ENCODE assay signal across 9 mouse cellular contexts in genomic region chr7:29910252-29910651, GRCm38 (mm10). TPM values are rescaled to one million over a fixed set of nuclear protein-coding genes. Genes with fewer than 3 reads are reported as not detected.
A peak's percentile ranks its signal among the peaks of the same experiment; 100 is the strongest.
DNase-seq lines count a peak whose midpoint lies in the region; ATAC-seq and TF ChIP-seq lines count a peak whose summit lies in the region.
"Had no signal": no experiment of that assay in that cellular context is flagged by ENCODE, and none has a peak within 500 bp of the region (broad histone marks: within the 10 kb centered on the region; RNA-seq: fewer than 3 reads in every experiment).

No protein-coding gene starts in this region.

- WGBS in forebrain, embryonic 14.5 days: 59% methylated on average over 2 of the region's 2 CpGs
- WGBS in forebrain, embryonic 12.5 days: 60% methylated on average over 2 of the region's 2 CpGs
- WGBS in hindbrain, postnatal 0 days: 48% methylated on average over 2 of the region's 2 CpGs
- 58% methylated on average over 2 of the region's 2 CpGs for WGBS in neural tube, embryonic 14.5 days

- no peaks in the 10 kb centered on the region; the same call in 1 of the 2 replicates for H3K9me3 ChIP-seq in forebrain, embryonic 14.5 days (replicated peaks; ENCODE audit: control insufficient read depth, low read length)
- H3K9me3 ChIP-seq in forebrain, embryonic 12.5 days: no peaks in the 10 kb centered on the region
- no peaks in the 10 kb centered on the region for H3K9me3 ChIP-seq in hindbrain, postnatal 0 days (ENCODE audit: low read length)
- no peaks in the 10 kb centered on the region for H3K9me3 ChIP-seq in neural tube, embryonic 14.5 days (ENCODE audit: control insufficient read depth, low read length)

- no peaks in the 10 kb centered on the region for H3K27me3 ChIP-seq in forebrain, embryonic 14.5 days (replicated peaks; ENCODE audit: control insufficient read depth, insufficient read depth, low read length)
- H3K27me3 ChIP-seq in forebrain, embryonic 12.5 days: no peaks in the 10 kb centered on the region
- no peaks in the 10 kb centered on the region for H3K27me3 ChIP-seq in hindbrain, postnatal 0 days (ENCODE audit: insufficient read depth, low read length)
- no peaks in the 10 kb centered on the region for H3K27me3 ChIP-seq in neural tube, embryonic 14.5 days (ENCODE audit: control insufficient read depth, insufficient read depth, low read length)

- TF ChIP-seq CTCF in hindbrain, postnatal 0 days (IDR thresholded peaks at IDR 0.05; ENCODE audit: low read depth): no peak

- no peak for DNase-seq in forebrain, embryonic 14.5 days (ENCODE audit: low spot score)
- peak; percentile 4 for DNase-seq in lung, postnatal 10 days
- DNase-seq in lung, adult 18-20 months: no peak
- peak; percentile 41 for DNase-seq in hindbrain, postnatal 0 days (ENCODE audit: low spot score)
- no peak for DNase-seq in thymus, postnatal 10 days (ENCODE audit: low spot score in 2 of 2)
- no peak for DNase-seq in testis, postnatal 14 days (ENCODE audit: low spot score)
- DNase-seq: kidney, postnatal 14 days had no signal

- no peak overlapping the region for H3K4me3 ChIP-seq in forebrain, embryonic 14.5 days (ENCODE audit: low read depth, low read length)
- no peak overlapping the region for H3K4me3 ChIP-seq in forebrain, embryonic 12.5 days (replicated peaks)
- H3K4me3 ChIP-seq in hindbrain, postnatal 0 days (ENCODE audit: low read length): no peak overlapping the region
- no peak overlapping the region for H3K4me3 ChIP-seq in neural tube, embryonic 14.5 days (ENCODE audit: low read depth, low read length)

- H3K4me2 ChIP-seq in forebrain, embryonic 14.5 days (ENCODE audit: low read length): no peak overlapping the region; the same call in 1 of the 2 replicates
- H3K4me2 ChIP-seq in forebrain, embryonic 12.5 days: no peak overlapping the region
- H3K4me2 ChIP-seq in hindbrain, postnatal 0 days (ENCODE audit: low read depth, low read length): no peak overlapping the region
- peak overlapping the region; percentile 67; the same call in 1 of the 2 replicates for H3K4me2 ChIP-seq in neural tube, embryonic 14.5 days (ENCODE audit: low read depth, low read length)

- H3K27ac ChIP-seq in forebrain, embryonic 14.5 days (ENCODE audit: low read depth, low read length): no peak overlapping the region
- H3K27ac ChIP-seq in forebrain, embryonic 12.5 days: no peak overlapping the region
- no peak overlapping the region for H3K27ac ChIP-seq in hindbrain, postnatal 0 days
- H3K27ac ChIP-seq in neural tube, embryonic 14.5 days (ENCODE audit: low read depth, low read length): no peak overlapping the region

- peaks cover 15% of the 10 kb centered on the region for H3K4me1 ChIP-seq in forebrain, embryonic 14.5 days (ENCODE audit: control insufficient read depth, insufficient read depth, low read length)
- peaks cover 25% of the 10 kb centered on the region for H3K4me1 ChIP-seq in forebrain, embryonic 12.5 days
- H3K4me1 ChIP-seq in hindbrain, postnatal 0 days (ENCODE audit: insufficient read depth, low read length): no peaks in the 10 kb centered on the region; the same call in 1 of the 2 replicates
- peaks cover 13% of the 10 kb centered on the region for H3K4me1 ChIP-seq in neural tube, embryonic 14.5 days (ENCODE audit: control insufficient read depth, insufficient read depth, low read length)

- no peak for ATAC-seq in forebrain, embryonic 14.5 days
- ATAC-seq in forebrain, embryonic 12.5 days (ENCODE audit: low FRiP score): no peak
- ATAC-seq in hindbrain, postnatal 0 days: no peak
- ATAC-seq in neural tube, embryonic 14.5 days (ENCODE audit: low read depth): no peak

- peak overlapping the region; percentile 22; the same call in 1 of the 2 replicates for H3K9ac ChIP-seq in forebrain, embryonic 14.5 days (ENCODE audit: low read length)
- H3K9ac ChIP-seq in forebrain, embryonic 12.5 days: no peak overlapping the region
- no peak overlapping the region for H3K9ac ChIP-seq in hindbrain, postnatal 0 days (replicated peaks; ENCODE audit: low read length)
- H3K9ac ChIP-seq in neural tube, embryonic 14.5 days (replicated peaks; ENCODE audit: low read depth, low read length): no peak overlapping the region

- H3K36me3 ChIP-seq in forebrain, embryonic 14.5 days (ENCODE audit: control insufficient read depth, insufficient read depth, low read length): peaks cover 41% of the 10 kb centered on the region
- peaks cover 36% of the 10 kb centered on the region for H3K36me3 ChIP-seq in forebrain, embryonic 12.5 days (replicated peaks)
- peaks cover 31% of the 10 kb centered on the region for H3K36me3 ChIP-seq in hindbrain, postnatal 0 days (ENCODE audit: insufficient read depth, low read length)
- H3K36me3 ChIP-seq in neural tube, embryonic 14.5 days (ENCODE audit: control insufficient read depth, insufficient read depth, low read length): peaks cover 23% of the 10 kb centered on the region

RNA-seq across cellular contexts. Expression of gene Zfp383, which starts 2.2 kb away (rescaled TPM):
- 9.9 and 10.5 TPM in 2 replicates for polyA plus RNA-seq in forebrain, embryonic 14.5 days (2014; fragmentation: Nextera tagmentation; extraction: Ambion mirVana)
- 6.6 and 7.6 TPM in 2 replicates for polyA plus RNA-seq in forebrain, embryonic 12.5 days (2016; fragmentation: Nextera tagmentation; extraction: Ambion mirVana)
- total RNA-seq in hindbrain, postnatal 0 days (2014; rRNA removed): 5.8 and 6.6 TPM in 2 replicates
- 4.1 and 4.8 TPM in 2 replicates for polyA plus RNA-seq in hindbrain, postnatal 0 days (2015; fragmentation: Nextera tagmentation; extraction: Ambion mirVana)
- polyA plus RNA-seq in neural tube, embryonic 14.5 days (2014; fragmentation: Nextera tagmentation; extraction: Ambion mirVana): 7.7 and 9.7 TPM in 2 replicates

RNA-seq across cellular contexts. Expression of gene Zfp27, which starts 3.9 kb away (rescaled TPM):
- polyA plus RNA-seq in forebrain, embryonic 14.5 days (2014; fragmentation: Nextera tagmentation; extraction: Ambion mirVana): 19.2 and 20.5 TPM in 2 replicates
- 13.4 and 15.1 TPM in 2 replicates for polyA plus RNA-seq in forebrain, embryonic 12.5 days (2016; fragmentation: Nextera tagmentation; extraction: Ambion mirVana)
- 16.1 and 16.8 TPM in 2 replicates for total RNA-seq in hindbrain, postnatal 0 days (2014; rRNA removed)
- polyA plus RNA-seq in hindbrain, postnatal 0 days (2015; fragmentation: Nextera tagmentation; extraction: Ambion mirVana): 6.9 and 7.8 TPM in 2 replicates
- 17.0 and 19.5 TPM in 2 replicates for polyA plus RNA-seq in neural tube, embryonic 14.5 days (2014; fragmentation: Nextera tagmentation; extraction: Ambion mirVana)

RNA-seq across cellular contexts. Expression of gene Zfp74, which starts 43.6 kb away (rescaled TPM):
- 9.2 and 15.7 TPM in 2 replicates for polyA plus RNA-seq in forebrain, embryonic 14.5 days (2014; fragmentation: Nextera tagmentation; extraction: Ambion mirVana)
- polyA plus RNA-seq in forebrain, embryonic 12.5 days (2016; fragmentation: Nextera tagmentation; extraction: Ambion mirVana): 15.4 and 16.5 TPM in 2 replicates
- total RNA-seq in hindbrain, postnatal 0 days (2014; rRNA removed): 7.9 and 10.1 TPM in 2 replicates
- 13.1 and 14.6 TPM in 2 replicates for polyA plus RNA-seq in hindbrain, postnatal 0 days (2015; fragmentation: Nextera tagmentation; extraction: Ambion mirVana)
- polyA plus RNA-seq in neural tube, embryonic 14.5 days (2014; fragmentation: Nextera tagmentation; extraction: Ambion mirVana): 21.2 and 25.3 TPM in 2 replicates

RNA-seq across cellular contexts. Expression of gene Zfp420, which starts 50.5 kb away (rescaled TPM):
- polyA plus RNA-seq in forebrain, embryonic 14.5 days (2014; fragmentation: Nextera tagmentation; extraction: Ambion mirVana): 16.5 and 21.6 TPM in 2 replicates
- 10.6 and 12.1 TPM in 2 replicates for polyA plus RNA-seq in forebrain, embryonic 12.5 days (2016; fragmentation: Nextera tagmentation; extraction: Ambion mirVana)
- total RNA-seq in hindbrain, postnatal 0 days (2014; rRNA removed): 14.7 and 17.8 TPM in 2 replicates
- polyA plus RNA-seq in hindbrain, postnatal 0 days (2015; fragmentation: Nextera tagmentation; extraction: Ambion mirVana): 12.1 and 14.0 TPM in 2 replicates
- polyA plus RNA-seq in neural tube, embryonic 14.5 days (2014; fragmentation: Nextera tagmentation; extraction: Ambion mirVana): 24.2 and 28.3 TPM in 2 replicates

RNA-seq across cellular contexts. Expression of gene Zfp940, which starts 56.8 kb away (rescaled TPM):
- 15.7 and 17.1 TPM in 2 replicates for polyA plus RNA-seq in forebrain, embryonic 14.5 days (2014; fragmentation: Nextera tagmentation; extraction: Ambion mirVana)
- 11.9 and 12.8 TPM in 2 replicates for polyA plus RNA-seq in forebrain, embryonic 12.5 days (2016; fragmentation: Nextera tagmentation; extraction: Ambion mirVana)
- 5.3 and 7.4 TPM in 2 replicates for total RNA-seq in hindbrain, postnatal 0 days (2014; rRNA removed)
- 8.6 and 10.3 TPM in 2 replicates for polyA plus RNA-seq in hindbrain, postnatal 0 days (2015; fragmentation: Nextera tagmentation; extraction: Ambion mirVana)
- 13.4 and 16.0 TPM in 2 replicates for polyA plus RNA-seq in neural tube, embryonic 14.5 days (2014; fragmentation: Nextera tagmentation; extraction: Ambion mirVana)

Comparison
In these comparisons a context has a peak if more than half of its experiments do, and no peak if none do; other contexts are left out.
1. DNase-seq: peak in lung, postnatal 10 days (single experiment) and hindbrain, postnatal 0 days (single experiment); none in forebrain, embryonic 14.5 days (single experiment), lung, adult 18-20 months (0 of 2), thymus, postnatal 10 days (0 of 2) and testis, postnatal 14 days (single experiment).